Mouse (Mus musculus) cerebellum, postnatal 25 days (tissue): ENCODE measurements around the gene Phxr2.
"Not testable (repeated sequence)": the region's sequence is repeated elsewhere in the genome, so short reads cannot be mapped to it uniquely, and the experiment has no call there.

Experiments
- DNase-seq, 2 experiments: peaks; one replicate each; pipeline ENCODE4 v3.0.0; 2021; ENCODE audit warnings: mixed read lengths in 2 of 2

Gene Phxr2

GRCm38 (mm10) chr10:99126225-99126624, at the start of gene Phxr2:
TSS of gene Phxr2 (minus strand) at chr10:99126325.
- DNase-seq: no peak

GRCm38 (mm10) chr10:99172906-99173507, 46.9 kb upstream of the Phxr2 start:
- DNase-seq: no peak

GRCm38 (mm10) chr10:99171961-99172497, 45.9 kb upstream of the Phxr2 start:
- peak in 1 of 2 experiments; percentile 22 for DNase-seq

GRCm38 (mm10) chr10:99169765-99170129, 43.6 kb upstream of the Phxr2 start:
- DNase-seq: no peak

- DNase-seq: peak; percentile 57 to 68
Measured at GRCm38 (mm10) chr10:99168840-99169764, 43.0 kb upstream of the Phxr2 start.

GRCm38 (mm10) chr10:99168404-99168803, 42.3 kb upstream of the Phxr2 start:
- peak in 1 of 2 experiments; percentile 21 for DNase-seq

GRCm38 (mm10) chr10:99166392-99166791, 40.3 kb upstream of the Phxr2 start:
- DNase-seq: no peak

GRCm38 (mm10) chr10:99165751-99166282, 39.7 kb upstream of the Phxr2 start:
- DNase-seq: no peak

- DNase-seq: peak; percentile 27 to 54
Measured at GRCm38 (mm10) chr10:99164871-99165477, 38.8 kb upstream of the Phxr2 start.

GRCm38 (mm10) chr10:99163002-99163401, 36.9 kb upstream of the Phxr2 start:
- no peak for DNase-seq

- peak; percentile 22 to 44 for DNase-seq
Measured at GRCm38 (mm10) chr10:99161987-99162582, 36.0 kb upstream of the Phxr2 start.

- DNase-seq: not testable (repeated sequence)
Measured at GRCm38 (mm10) chr10:99157697-99158096, 31.6 kb upstream of the Phxr2 start.

- no peak for DNase-seq
Measured at GRCm38 (mm10) chr10:99156808-99157207, 30.7 kb upstream of the Phxr2 start.

GRCm38 (mm10) chr10:99154635-99155034, 28.5 kb upstream of the Phxr2 start:
- DNase-seq: no peak

GRCm38 (mm10) chr10:99152063-99152462, 25.9 kb upstream of the Phxr2 start:
- DNase-seq: peak in 1 of 2 experiments; percentile 39

- DNase-seq: no peak
Measured at GRCm38 (mm10) chr10:99151580-99151979, 25.5 kb upstream of the Phxr2 start.

GRCm38 (mm10) chr10:99150016-99150415, 23.9 kb upstream of the Phxr2 start:
- DNase-seq: no peak

GRCm38 (mm10) chr10:99146596-99146995, 20.5 kb upstream of the Phxr2 start:
- DNase-seq: no peak

- DNase-seq: no peak
Measured at GRCm38 (mm10) chr10:99145611-99146010, 19.5 kb upstream of the Phxr2 start.

- DNase-seq: peak in 1 of 2 experiments; percentile 38
Measured at GRCm38 (mm10) chr10:99136337-99136736, 10.2 kb upstream of the Phxr2 start.

GRCm38 (mm10) chr10:99133321-99133875, 7.3 kb upstream of the Phxr2 start:
- DNase-seq: no peak

GRCm38 (mm10) chr10:99132595-99133272, 6.6 kb upstream of the Phxr2 start:
- no peak for DNase-seq
